Mouse (Mus musculus) ES-Bruce4 (cell line): ENCODE measurements around the gene Msi2.

ENCODE experiments used
- CTCF ChIP-seq: IDR thresholded peaks from one replicate; pipeline ENCODE4 v1.8.1; 2011; ENCODE audit warnings: low read depth, low read length
- EP300 ChIP-seq: IDR thresholded peaks from 2 replicates; pipeline ENCODE4 v1.6.1; 2011; ENCODE audit warnings: low read depth, low read length; ENCODE audit not compliant: insufficient read depth

- TF ChIP-seq EP300 (no peak), CTCF (no peak)
Observed at GRCm38 (mm10) chr11:88558731-88559130, 159.6 kb downstream of the Msi2 start.
